Mouse (Mus musculus) c-Kit-positive CD71-negative TER-119-negative erythroid progenitor cells, embryonic 14.5 days (primary cell): Measurements from ENCODE around the gene Siah2.

Experiments
- DNase-seq: peaks from one replicate; pipeline ENCODE4 v3.0.0-alpha.2; 2013; ENCODE audit warnings: low read depth

Gene Siah2

GRCm38 (mm10) chr3:58691997-58692721 is at the start of gene Siah2:
Siah2 (minus strand) TSS chr3:58692400.
- peak; percentile 70 for DNase-seq

- no peak for DNase-seq
Observed at GRCm38 (mm10) chr3:58739536-58739935, 47.3 kb upstream of the Siah2 start.

- no peak for DNase-seq
Observed at GRCm38 (mm10) chr3:58738346-58739089, 46.3 kb upstream of the Siah2 start.

GRCm38 (mm10) chr3:58731520-58731919 is 39.3 kb upstream of the Siah2 start:
- no peak for DNase-seq

GRCm38 (mm10) chr3:58730580-58730979 is 38.4 kb upstream of the Siah2 start:
- no peak for DNase-seq

- DNase-seq: no peak
Observed at GRCm38 (mm10) chr3:58729549-58729948, 37.3 kb upstream of the Siah2 start.

GRCm38 (mm10) chr3:58727601-58728000 is 35.4 kb upstream of the Siah2 start:
- DNase-seq: no peak

- no peak for DNase-seq
Observed at GRCm38 (mm10) chr3:58727012-58727411, 34.8 kb upstream of the Siah2 start.

- no peak for DNase-seq
Observed at GRCm38 (mm10) chr3:58726374-58726773, 34.2 kb upstream of the Siah2 start.

GRCm38 (mm10) chr3:58724815-58725214 is 32.6 kb upstream of the Siah2 start:
- no peak for DNase-seq

- DNase-seq: no peak
Observed at GRCm38 (mm10) chr3:58723656-58724055, 31.5 kb upstream of the Siah2 start.

- no peak for DNase-seq
Observed at GRCm38 (mm10) chr3:58719461-58720230, 27.4 kb upstream of the Siah2 start.

GRCm38 (mm10) chr3:58716705-58717104 is 24.5 kb upstream of the Siah2 start:
- DNase-seq: no peak

GRCm38 (mm10) chr3:58714767-58715166 is 22.6 kb upstream of the Siah2 start:
- no peak for DNase-seq

- DNase-seq: no peak
Observed at GRCm38 (mm10) chr3:58714034-58714433, 21.8 kb upstream of the Siah2 start.

GRCm38 (mm10) chr3:58713191-58713590 is 21.0 kb upstream of the Siah2 start:
- DNase-seq: no peak

- DNase-seq: no peak
Observed at GRCm38 (mm10) chr3:58704547-58704946, 12.3 kb upstream of the Siah2 start.

- no peak for DNase-seq
Observed at GRCm38 (mm10) chr3:58703748-58704147, 11.5 kb upstream of the Siah2 start.

- DNase-seq: no peak
Observed at GRCm38 (mm10) chr3:58702329-58702728, 10.1 kb upstream of the Siah2 start.

GRCm38 (mm10) chr3:58701441-58701840 is 9.2 kb upstream of the Siah2 start:
- DNase-seq: no peak

GRCm38 (mm10) chr3:58697926-58698325 is 5.7 kb upstream of the Siah2 start:
- no peak for DNase-seq

GRCm38 (mm10) chr3:58696806-58697205 is 4.6 kb upstream of the Siah2 start:
- no peak for DNase-seq

- no peak for DNase-seq
Observed at GRCm38 (mm10) chr3:58695507-58695906, 3.3 kb upstream of the Siah2 start.
